Mouse (Mus musculus) thymus, postnatal 36 days (tissue): ENCODE results near the gene Nxf1.
"Not testable (repeated sequence)": the region's sequence is repeated elsewhere in the genome, so short reads cannot be mapped to it uniquely, and the experiment has no call there.

Experiments used
- DNase-seq, 2 experiments: peaks; one replicate each; pipeline ENCODE4 v3.0.0; 2022; ENCODE audit warnings: mixed read lengths in 2 of 2

Gene Nxf1

DNA sequence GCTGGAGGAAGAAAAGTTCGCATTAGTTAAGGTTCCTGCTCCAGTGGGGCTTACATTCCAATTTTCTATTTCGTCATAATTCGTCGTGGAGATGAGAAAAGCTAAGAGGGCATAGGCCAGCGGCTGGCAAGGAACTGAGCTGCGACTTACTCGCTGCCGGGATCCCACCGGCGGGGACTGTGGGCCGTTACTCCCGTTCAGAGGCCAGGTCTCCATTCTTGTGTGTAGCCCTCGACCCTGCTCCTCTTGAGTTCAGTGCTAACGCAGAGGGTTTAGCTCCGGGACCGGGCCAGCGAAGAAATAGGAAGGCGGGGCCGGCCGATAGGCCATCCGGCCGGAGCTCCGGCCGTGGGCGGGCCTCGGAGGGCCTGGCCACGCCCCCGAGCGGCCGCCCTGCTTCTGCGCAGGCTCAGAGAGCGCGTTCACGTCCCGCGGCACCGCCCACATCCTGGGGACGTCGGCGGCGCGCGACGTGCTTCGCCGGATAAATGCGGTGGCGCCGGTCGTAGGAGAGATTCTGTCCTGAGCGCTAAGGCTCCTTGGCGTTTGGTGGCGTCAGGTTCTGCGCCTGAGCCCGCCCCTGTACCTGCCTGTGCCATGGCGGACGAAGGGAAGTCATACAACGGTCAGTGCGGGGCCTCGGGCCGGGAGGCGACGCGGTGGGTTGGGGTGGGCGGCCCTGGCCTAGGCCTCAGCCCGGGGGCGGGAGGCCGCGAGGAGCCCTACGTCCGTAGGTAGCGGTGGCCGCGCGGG is at the start of gene Nxf1:
Gene Nxf1 (plus strand): TSS at position 439 of the 753 bp plus-strand sequence.
- peak; percentile 92 to 93 for DNase-seq

DNA sequence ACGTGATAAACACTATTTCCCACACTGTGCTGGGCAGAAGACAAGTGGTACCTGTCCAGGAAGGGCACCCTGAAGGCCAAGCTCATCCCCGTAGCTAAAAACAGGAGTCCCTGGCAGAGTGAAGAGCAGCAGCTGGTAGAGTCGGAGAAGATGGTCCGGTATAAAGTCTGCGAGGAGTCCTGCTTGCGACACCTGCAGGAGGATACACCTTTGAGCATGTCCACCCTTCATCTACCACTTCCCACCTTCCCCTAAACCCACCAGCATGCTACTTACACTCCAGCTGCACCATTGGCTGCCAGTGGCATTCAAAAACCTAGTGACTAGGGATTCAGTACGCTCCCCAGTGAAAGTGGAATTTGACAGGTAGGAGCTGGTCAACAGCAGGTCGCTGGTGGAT is 47.9 kb upstream of the Nxf1 start:
- no peak for DNase-seq

DNA sequence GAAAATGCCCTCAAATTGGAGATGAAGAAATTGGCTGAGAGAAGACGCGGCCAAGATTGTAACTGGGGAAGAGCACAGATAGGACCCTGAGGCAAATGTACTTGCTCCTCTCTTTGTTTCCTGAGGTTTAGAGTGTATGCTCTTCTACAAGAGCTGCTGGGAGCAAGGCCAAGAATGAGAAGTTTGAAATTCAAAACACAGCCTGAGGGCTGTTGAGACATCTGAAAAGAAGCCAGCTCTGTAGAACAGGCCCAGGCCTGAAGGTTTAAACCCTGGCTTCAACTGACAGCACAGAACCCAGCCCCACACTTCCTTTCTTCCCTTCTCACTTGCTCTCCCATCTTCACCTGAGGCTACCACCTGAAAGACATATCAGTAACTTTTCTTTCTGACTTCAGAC is 46.8 kb upstream of the Nxf1 start:
- DNase-seq, result no peak

- DNase-seq, result no peak
Measured at GRCm38 (mm10) chr19:8711506-8711905, 45.4 kb upstream of the Nxf1 start.

DNA sequence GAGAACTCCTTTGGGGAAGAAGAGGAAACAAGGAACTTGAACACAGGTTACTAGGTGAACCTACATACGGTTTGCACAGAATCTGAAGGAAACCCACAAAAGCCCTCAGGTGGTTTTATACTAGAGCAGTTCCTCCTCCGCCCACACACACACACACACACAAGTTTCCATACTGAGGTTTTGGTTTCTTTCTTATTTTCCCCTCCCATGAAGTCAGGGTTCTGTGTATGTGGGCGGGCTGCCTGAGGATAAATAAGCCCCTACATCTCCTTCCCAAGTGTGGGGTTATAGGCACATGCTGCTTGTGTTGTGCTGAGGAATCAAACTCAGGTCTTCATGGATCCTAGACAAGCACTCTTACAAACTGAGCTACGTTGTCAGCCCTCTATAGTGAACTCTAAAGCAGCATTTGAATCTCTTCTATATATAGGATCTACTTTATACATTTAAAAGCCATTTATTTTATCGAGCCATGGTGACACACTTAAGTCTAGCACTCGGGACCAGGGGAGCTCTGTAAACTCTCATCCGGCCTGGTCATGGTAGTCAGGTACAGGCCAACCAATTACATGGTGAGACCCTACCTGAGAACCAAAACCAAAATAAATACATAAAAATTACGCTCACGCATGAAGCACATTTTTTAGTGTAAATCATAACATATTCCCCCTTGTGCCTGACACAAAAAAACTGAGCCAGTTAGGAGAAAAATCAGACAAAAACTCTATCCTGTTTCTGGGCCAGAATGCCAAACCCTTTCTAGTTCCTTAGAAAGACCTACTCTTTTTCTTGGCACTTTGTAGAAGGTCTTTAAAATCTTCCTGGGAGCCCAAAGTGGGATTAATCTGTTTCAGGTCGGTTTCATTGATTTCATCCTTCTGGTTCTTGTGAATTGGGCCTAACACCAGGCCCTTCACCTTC is 44.7 kb upstream of the Nxf1 start:
- peak; percentile 48 to 58 for DNase-seq

GRCm38 (mm10) chr19:8712870-8713305 is 44.0 kb upstream of the Nxf1 start:
- peak; percentile 64 to 78 for DNase-seq

GRCm38 (mm10) chr19:8713306-8713996 is 43.4 kb upstream of the Nxf1 start:
- peak; percentile 96 to 97 for DNase-seq

DNA sequence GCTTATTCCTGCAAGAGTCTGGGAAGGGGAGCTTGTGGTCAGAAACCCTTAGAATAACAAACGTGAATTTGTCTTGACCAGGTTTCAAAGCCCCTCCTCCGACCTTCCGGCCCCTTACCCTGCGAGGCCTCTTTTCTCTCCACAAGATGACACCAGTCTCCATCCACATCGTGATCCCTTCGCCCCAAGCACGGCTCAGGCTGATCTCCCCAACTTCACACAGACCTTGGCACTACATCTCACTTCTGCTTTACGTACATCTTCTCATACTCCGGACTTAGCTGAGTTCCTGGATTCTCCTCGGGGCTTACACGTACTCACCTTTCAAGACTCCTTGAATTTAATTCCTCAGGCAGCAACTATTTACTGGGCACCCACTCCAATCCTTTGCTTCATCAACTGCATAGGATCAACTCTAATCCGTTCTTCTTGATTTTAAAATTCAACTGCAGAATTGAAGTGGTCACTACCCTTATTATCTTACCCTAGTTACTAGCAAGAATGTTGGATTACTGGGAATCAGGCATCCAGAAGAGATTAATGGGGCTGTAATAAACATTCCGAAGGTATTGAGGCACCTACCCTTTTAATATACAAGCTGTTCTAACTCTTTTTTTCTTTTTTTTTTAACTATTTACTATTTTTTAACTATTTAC is 42.7 kb upstream of the Nxf1 start:
- no peak for DNase-seq

GRCm38 (mm10) chr19:8714653-8715481 is 42.0 kb upstream of the Nxf1 start:
- no peak for DNase-seq

- DNase-seq, result no peak
Measured at GRCm38 (mm10) chr19:8715868-8716766, 40.8 kb upstream of the Nxf1 start.

- DNase-seq, result no peak
Measured at GRCm38 (mm10) chr19:8716767-8717475, 40.0 kb upstream of the Nxf1 start.

DNA sequence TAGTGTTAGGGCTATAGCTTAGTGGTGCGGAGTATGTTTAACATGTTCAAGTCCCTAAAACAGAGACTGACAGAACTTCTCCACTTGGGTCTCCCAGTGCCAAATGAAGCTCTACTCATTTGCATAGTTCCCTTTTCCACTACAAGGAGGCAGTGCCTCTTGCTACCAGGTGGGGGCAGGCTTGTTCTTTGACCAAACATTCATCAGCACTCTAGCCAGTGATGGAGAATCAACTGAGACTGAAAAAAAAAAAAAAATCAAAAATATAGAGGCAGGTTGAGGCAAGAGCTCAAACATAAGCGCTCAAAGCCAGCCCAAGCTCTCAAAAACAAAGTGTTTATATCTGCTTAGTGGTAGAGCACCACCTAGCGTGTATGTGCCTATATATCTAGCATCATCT is 38.5 kb upstream of the Nxf1 start:
- peak; percentile 52 to 58 for DNase-seq

GRCm38 (mm10) chr19:8719037-8719436 is 37.8 kb upstream of the Nxf1 start:
- not testable (repeated sequence) for DNase-seq

DNA sequence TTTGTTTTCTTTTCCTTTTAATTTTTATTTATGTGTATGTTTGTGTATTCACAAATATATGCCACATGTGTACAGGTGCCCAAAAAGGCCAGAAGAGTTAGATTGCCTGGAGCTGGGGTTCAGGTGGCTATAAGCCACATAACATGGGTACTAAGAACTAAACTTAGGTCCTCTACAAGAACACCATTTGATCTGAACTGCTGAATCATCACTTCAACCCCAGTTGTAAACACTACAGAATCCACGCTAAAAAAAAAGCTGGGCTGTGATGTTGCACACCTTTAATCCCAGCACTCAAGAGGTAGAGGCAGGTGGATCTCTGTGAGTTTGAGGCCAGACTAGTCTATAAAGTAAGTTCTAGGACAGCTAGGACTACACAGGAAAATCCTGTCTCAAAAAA is 35.5 kb upstream of the Nxf1 start:
- no peak for DNase-seq

GRCm38 (mm10) chr19:8722021-8722420 is 34.9 kb upstream of the Nxf1 start:
- DNase-seq, result no peak

GRCm38 (mm10) chr19:8722559-8722906 is 34.3 kb upstream of the Nxf1 start:
- no peak for DNase-seq

DNA sequence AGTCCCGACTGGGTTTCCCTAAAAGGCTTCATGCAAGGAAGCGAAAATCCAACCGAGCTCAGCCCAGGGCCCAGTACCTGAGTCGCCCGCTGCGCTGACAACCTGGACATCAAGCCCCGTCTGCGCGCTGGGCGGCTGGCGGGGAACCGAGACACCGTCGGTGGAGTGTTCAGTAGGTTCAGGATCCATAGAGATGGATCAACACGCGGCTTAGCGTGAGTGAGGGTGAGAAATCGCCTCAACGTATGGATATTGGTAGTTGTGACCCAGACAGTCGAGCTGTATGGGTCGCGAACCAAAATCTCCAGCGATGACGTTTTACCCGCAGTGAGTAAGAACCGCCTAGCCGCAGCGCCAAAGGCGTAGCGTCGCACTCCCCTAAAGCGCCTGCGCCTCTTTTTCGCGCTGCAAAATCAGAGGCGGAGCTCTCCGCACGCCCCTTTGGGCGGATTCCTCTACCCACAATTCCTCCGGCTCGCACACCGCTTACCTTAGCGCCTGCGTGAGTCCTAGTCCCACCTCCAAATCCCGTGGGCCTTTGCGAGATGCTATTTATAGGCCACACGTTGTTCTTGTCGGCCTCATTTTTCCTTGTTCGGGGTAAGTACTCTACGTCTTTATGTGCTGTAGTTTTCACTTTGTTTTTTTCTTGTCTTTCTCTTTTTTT is 33.8 kb upstream of the Nxf1 start, which contains the start of gene Slc3a2:
Gene Slc3a2 (minus strand): TSS at position 463 of the 667 bp plus-strand sequence.
- DNase-seq, result peak; percentile 93 to 97

GRCm38 (mm10) chr19:8723574-8724346 is 33.1 kb upstream of the Nxf1 start:
- peak in 1 of 2 experiments; percentile 22 for DNase-seq
